Mouse (Mus musculus) forebrain, embryonic 14.5 days (tissue): ENCODE data around the gene Dixdc1. TPM values are rescaled to one million over a fixed set of nuclear protein-coding genes. Genes with fewer than 3 reads are reported as not detected.

Experiments
- ATAC-seq: fragments of 200-750 bp; cut with Nextera tagmentation; 2 replicates; pipeline ENCODE4 v1.8.0; 2017; ENCODE audit warnings: mild to moderate bottlenecking, moderate library complexity
- DNase-seq: peaks from one replicate; pipeline ENCODE4 v3.0.0-alpha.2; 2015; ENCODE audit warnings: low spot score
- H3K27ac ChIP-seq: fragments of 300-500 bp; sonication (generic); 2 replicates; pipeline ENCODE4 v1.5.1; 2014; ENCODE audit warnings: low read depth, mild to moderate bottlenecking, control low read depth, low read length, moderate library complexity
- H3K27me3 ChIP-seq: fragments of 300-500 bp; sonication (generic); replicated peaks from 2 replicates; pipeline ENCODE4 v1.6.1; 2014; ENCODE audit warnings: low read length, control low read depth, mixed read lengths; ENCODE audit not compliant: control insufficient read depth, insufficient read depth
- H3K36me3 ChIP-seq: fragments of 300-500 bp; sonication (generic); 2 replicates; pipeline ENCODE4 v1.6.1; 2014; ENCODE audit warnings: low read length, control low read depth; ENCODE audit not compliant: control insufficient read depth, insufficient read depth
- H3K4me1 ChIP-seq: fragments of 300-500 bp; sonication (generic); 2 replicates; pipeline ENCODE4 v1.6.1; 2014; ENCODE audit warnings: antibody characterized with exemption, low read length, control low read depth; ENCODE audit not compliant: control insufficient read depth, insufficient read depth
- H3K4me2 ChIP-seq: fragments of 300-500 bp; sonication (generic); 2 replicates; pipeline ENCODE4 v1.6.1; 2014; ENCODE audit warnings: mild to moderate bottlenecking, control low read depth, low read length
- H3K4me3 ChIP-seq: fragments of 300-500 bp; sonication (generic); 2 replicates; pipeline ENCODE4 v1.5.1; 2014; ENCODE audit warnings: low read depth, low read length, control low read depth
- H3K9ac ChIP-seq: fragments of 300-500 bp; sonication (generic); 2 replicates; pipeline ENCODE4 v1.6.1; 2014; ENCODE audit warnings: mild to moderate bottlenecking, low read length, control low read depth, moderate library complexity
- H3K9me3 ChIP-seq: fragments of 300-500 bp; sonication (generic); replicated peaks from 2 replicates; pipeline ENCODE4 v1.6.1; 2016; ENCODE audit warnings: low read length, control low read depth, mixed read lengths; ENCODE audit not compliant: control insufficient read depth
- WGBS: fragments of 180-500 bp; shearing (Covaris S2); extraction: QIAGEN DNeasy Blood & Tissue Kit; methylation state at CpG from one replicate; pipeline ENCODE4 v1.1.7; 2014; 5-methylcytosine and 5-hydroxymethylcytosine counted together
- polyA plus RNA-seq: library from polyadenylated mRNA; unstranded; fragments of >200 nt; fragmentation: Nextera tagmentation; extraction: Ambion mirVana; gene quantifications from 2 replicates; pipeline ENCODE4 v1.2.1, GENCODE M21; 2014

The Dixdc1 gene
- 21.6 and 27.1 TPM in 2 replicates for polyA plus RNA-seq

GRCm38 (mm10) chr9:50738914-50739870 lies at the start of gene Dixdc1:
Gene Dixdc1 (minus strand): TSS chr9:50739517.
- Histone ChIP-seq H3K27ac (no peak within 1 kb of the TSS), H3K27me3 (no peaks in the 10 kb centered on the region), H3K36me3 (no peaks in the 10 kb centered on the region), H3K9me3 (no peaks in the 10 kb centered on the region), H3K4me1 (peaks cover 7% of the 10 kb centered on the region; the same call in 1 of the 2 replicates), H3K4me2 (peak within 1 kb of the TSS; percentile 62), H3K9ac (no peak within 1 kb of the TSS), H3K4me3 (peak within 1 kb of the TSS; percentile 27)
- DNase-seq = peak; percentile 87
- peak; percentile 97 for ATAC-seq
- 12% methylated on average over 36 of the region's 36 CpGs for WGBS

- ATAC-seq (no peak), DNase-seq (peak; percentile 43)
- H3K4me2 ChIP-seq = no peak overlapping the region
- H3K9ac ChIP-seq = no peak overlapping the region
- H3K9me3 ChIP-seq = no peaks in the 10 kb centered on the region
- no peak overlapping the region for H3K4me3 ChIP-seq
- WGBS = 66% methylated on average over 2 of the region's 2 CpGs
- no peaks in the 10 kb centered on the region for H3K27me3 ChIP-seq
- peaks cover 78% of the 10 kb centered on the region for H3K36me3 ChIP-seq
- H3K27ac ChIP-seq = no peak overlapping the region
- no peaks in the 10 kb centered on the region for H3K4me1 ChIP-seq
Observed at GRCm38 (mm10) chr9:50782155-50782554, 42.8 kb upstream of the Dixdc1 start.

- Histone ChIP-seq H3K36me3 (peaks cover 30% of the 10 kb centered on the region), H3K4me3 (peak overlapping the region; percentile 83), H3K27me3 (no peaks in the 10 kb centered on the region), H3K4me2 (peak overlapping the region; percentile 81), H3K9ac (peak overlapping the region; percentile 93), H3K9me3 (no peaks in the 10 kb centered on the region), H3K27ac (no peak overlapping the region), H3K4me1 (peaks cover 12% of the 10 kb centered on the region; the same call in 1 of the 2 replicates)
- no peak for DNase-seq
- 63% methylated on average over 11 of the region's 11 CpGs for WGBS
- ATAC-seq = no peak
Observed at GRCm38 (mm10) chr9:50776162-50776760, 36.9 kb upstream of the Dixdc1 start.

DNA sequence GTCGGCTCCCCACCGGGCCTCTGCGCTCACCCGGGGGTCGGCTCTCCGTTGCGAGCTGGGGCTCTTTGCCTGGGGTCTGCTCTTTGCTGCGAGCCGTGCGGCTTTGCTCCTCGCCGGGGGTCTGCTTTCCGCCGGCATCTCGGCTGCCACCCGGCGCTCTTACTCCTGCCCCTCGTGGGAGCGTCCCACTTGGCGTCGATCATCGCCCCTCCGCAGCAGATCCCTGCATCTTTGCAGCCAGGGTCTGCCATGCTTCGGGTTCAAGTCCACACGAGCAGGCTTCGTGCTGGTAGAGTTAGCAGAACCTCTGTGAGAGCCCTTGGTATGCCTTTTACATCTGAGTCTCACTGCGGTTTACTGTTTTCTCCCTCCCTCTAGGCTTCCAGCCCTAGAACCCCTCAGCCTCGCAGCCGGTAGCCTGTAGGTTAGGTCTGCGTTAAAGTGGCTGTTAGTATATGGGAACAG lies 36.4 kb upstream of the Dixdc1 start:
- peak; percentile 41 for DNase-seq
- Histone ChIP-seq H3K27me3 (no peaks in the 10 kb centered on the region), H3K27ac (peak overlapping the region; percentile 85), H3K4me2 (peak overlapping the region; percentile 81), H3K36me3 (peaks cover 26% of the 10 kb centered on the region), H3K9me3 (no peaks in the 10 kb centered on the region), H3K9ac (peak overlapping the region; percentile 93), H3K4me1 (peaks cover 12% of the 10 kb centered on the region; the same call in 1 of the 2 replicates), H3K4me3 (peak overlapping the region; percentile 83)
- WGBS = under 1% methylated on average over 26 of the region's 30 CpGs
- ATAC-seq = peak; percentile 79

- Histone ChIP-seq H3K4me1 (peaks cover 12% of the 10 kb centered on the region; the same call in 1 of the 2 replicates), H3K27me3 (no peaks in the 10 kb centered on the region), H3K27ac (peak within 1 kb of the TSS; percentile 85), H3K36me3 (peaks cover 23% of the 10 kb centered on the region), H3K9me3 (no peaks in the 10 kb centered on the region), H3K4me3 (peak within 1 kb of the TSS; percentile 83), H3K4me2 (peak within 1 kb of the TSS; percentile 81), H3K9ac (peak within 1 kb of the TSS; percentile 93)
- peak; percentile 91 for DNase-seq
- under 1% methylated on average over 51 of the region's 51 CpGs for WGBS
- peak; percentile 89 for ATAC-seq
Observed at GRCm38 (mm10) chr9:50774991-50775612, 35.8 kb upstream of the Dixdc1 start, which contains the start of the genes Alg9 and 1110032A03Rik. Gene Alg9 (plus strand): TSS chr9:50775019. Gene 1110032A03Rik (minus strand): TSS chr9:50775520.

- ATAC-seq (no peak), DNase-seq (no peak)
- 82% methylated on average over 4 of the region's 4 CpGs for WGBS
- Histone ChIP-seq H3K27ac (no peak overlapping the region), H3K9me3 (no peaks in the 10 kb centered on the region), H3K4me1 (peaks cover 12% of the 10 kb centered on the region; the same call in 1 of the 2 replicates), H3K9ac (peak overlapping the region; percentile 10; the same call in 1 of the 2 replicates), H3K27me3 (no peaks in the 10 kb centered on the region), H3K4me3 (no peak overlapping the region), H3K4me2 (peak overlapping the region; percentile 81), H3K36me3 (peaks cover 13% of the 10 kb centered on the region)
Observed at GRCm38 (mm10) chr9:50774026-50774462, 34.7 kb upstream of the Dixdc1 start.

DNA sequence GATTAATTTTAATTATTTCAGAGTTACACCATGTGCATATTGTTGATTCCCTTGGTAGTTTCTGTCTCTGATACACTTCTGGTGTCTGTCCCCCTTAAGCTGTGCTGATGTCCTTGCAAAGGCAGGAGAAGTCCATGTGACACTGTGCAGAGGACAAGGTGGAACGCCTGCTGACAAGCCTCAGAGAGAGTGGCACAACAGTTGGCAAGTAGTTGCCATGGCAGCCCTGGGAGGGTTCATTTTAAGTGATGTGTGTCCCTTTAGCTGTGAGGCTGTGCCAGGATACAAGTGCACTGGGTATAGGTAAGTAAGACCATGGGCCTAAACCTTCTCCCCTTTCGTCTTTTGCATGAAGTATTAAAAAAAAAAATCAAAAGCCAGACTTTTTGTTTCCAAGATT lies 30.7 kb upstream of the Dixdc1 start:
- WGBS = 80% methylated on average over 2 of the region's 2 CpGs
- no peaks in the 10 kb centered on the region for H3K9me3 ChIP-seq
- H3K36me3 ChIP-seq = peaks cover 10% of the 10 kb centered on the region; the same call in 1 of the 2 replicates
- DNase-seq (no peak), ATAC-seq (no peak)
- no peaks in the 10 kb centered on the region for H3K27me3 ChIP-seq
- H3K4me3 ChIP-seq = no peak overlapping the region
- H3K27ac ChIP-seq = no peak overlapping the region
- H3K9ac ChIP-seq = no peak overlapping the region
- peaks cover 9% of the 10 kb centered on the region; the same call in 1 of the 2 replicates for H3K4me1 ChIP-seq
- no peak overlapping the region for H3K4me2 ChIP-seq
